Mouse (Mus musculus) Muller cell, postnatal 12 days (primary cell): ENCODE results near the gene Gtf2a2.
"Not testable (repeated sequence)": the region's sequence is repeated elsewhere in the genome, so short reads cannot be mapped to it uniquely, and the experiment has no call there.

ENCODE experiments used
- DNase-seq: peaks from one replicate; pipeline ENCODE4 v3.0.0-alpha.2; 2015; ENCODE audit errors: inconsistent ontology term

The Gtf2a2 gene

GRCm38 (mm10) chr9:70018879-70019278 is 6.5 kb downstream of the Gtf2a2 start:
- no peak for DNase-seq

- no peak for DNase-seq
Measured at GRCm38 (mm10) chr9:70021610-70022009, 9.3 kb downstream of the Gtf2a2 start.

GRCm38 (mm10) chr9:70022083-70022482 is 9.7 kb downstream of the Gtf2a2 start:
- no peak for DNase-seq

- DNase-seq = not testable (repeated sequence)
Measured at GRCm38 (mm10) chr9:70023615-70024014, 11.3 kb downstream of the Gtf2a2 start.

- DNase-seq = no peak
Measured at GRCm38 (mm10) chr9:70024648-70025047, 12.3 kb downstream of the Gtf2a2 start.

- DNase-seq = peak; percentile 41
Measured at GRCm38 (mm10) chr9:70025365-70026012, 13.1 kb downstream of the Gtf2a2 start.

GRCm38 (mm10) chr9:70032167-70032566 is 19.8 kb downstream of the Gtf2a2 start:
- DNase-seq = no peak

- no peak for DNase-seq
Measured at GRCm38 (mm10) chr9:70033056-70033455, 20.7 kb downstream of the Gtf2a2 start.

- no peak for DNase-seq
Measured at GRCm38 (mm10) chr9:70034702-70035101, 22.4 kb downstream of the Gtf2a2 start.

GRCm38 (mm10) chr9:70036646-70037045 is 24.3 kb downstream of the Gtf2a2 start:
- DNase-seq = no peak

- DNase-seq = no peak
Measured at GRCm38 (mm10) chr9:70037988-70038387, 25.6 kb downstream of the Gtf2a2 start, which contains the start of gene Gcnt3. Gene Gcnt3 (minus strand): TSS chr9:70038088.

- DNase-seq = no peak
Measured at GRCm38 (mm10) chr9:70039597-70040385, 27.4 kb downstream of the Gtf2a2 start.

- no peak for DNase-seq
Measured at GRCm38 (mm10) chr9:70040570-70040969, 28.2 kb downstream of the Gtf2a2 start.

- no peak for DNase-seq
Measured at GRCm38 (mm10) chr9:70042137-70042536, 29.8 kb downstream of the Gtf2a2 start.

- no peak for DNase-seq
Measured at GRCm38 (mm10) chr9:70042935-70043334, 30.6 kb downstream of the Gtf2a2 start.

GRCm38 (mm10) chr9:70044865-70045264 is 32.5 kb downstream of the Gtf2a2 start:
- DNase-seq = no peak

GRCm38 (mm10) chr9:70046255-70046654 is 33.9 kb downstream of the Gtf2a2 start:
- no peak for DNase-seq

- peak; percentile 25 for DNase-seq
Measured at GRCm38 (mm10) chr9:70047839-70048238, 35.5 kb downstream of the Gtf2a2 start.

- peak; percentile 35 for DNase-seq
Measured at GRCm38 (mm10) chr9:70048280-70048679, 35.9 kb downstream of the Gtf2a2 start.

GRCm38 (mm10) chr9:70048751-70049415 is 36.5 kb downstream of the Gtf2a2 start:
- peak; percentile 79 for DNase-seq

GRCm38 (mm10) chr9:70049416-70049783 is 37.0 kb downstream of the Gtf2a2 start:
- no peak for DNase-seq

GRCm38 (mm10) chr9:70049839-70050238 is 37.5 kb downstream of the Gtf2a2 start:
- no peak for DNase-seq

GRCm38 (mm10) chr9:70052730-70053129 is 40.4 kb downstream of the Gtf2a2 start:
- no peak for DNase-seq
